Mouse (Mus musculus): ENCODE results near the gene Tnfrsf12a. TPM values are rescaled to one million over a fixed set of nuclear protein-coding genes. Genes with fewer than 3 reads are reported as not detected.

The Tnfrsf12a gene
- polyA plus RNA-seq, 1 experiment from 2014 or later, result 50.9 TPM

- H3K9ac ChIP-seq (ENCODE audit: low read depth, low read length), result no peak overlapping the region
- no peaks in the 10 kb centered on the region for H3K9me3 ChIP-seq (ENCODE audit: control insufficient read depth)
- H3K27me3 ChIP-seq (replicated peaks; ENCODE audit: control insufficient read depth, insufficient read depth, low read length), result no peaks in the 10 kb centered on the region
- H3K4me2 ChIP-seq (replicated peaks; ENCODE audit: low read depth), result no peak overlapping the region
- no peak overlapping the region for H3K4me3 ChIP-seq (ENCODE audit: low read depth, low read length)
- TF ChIP-seq CTCF (IDR thresholded peaks at IDR 0.05; ENCODE audit: low read depth), result no peak
- H3K27ac ChIP-seq (ENCODE audit: low read depth, low read length), result no peak overlapping the region
- 41% methylated on average over 1 of the region's 1 CpGs for WGBS
- no peaks in the 10 kb centered on the region for H3K36me3 ChIP-seq (ENCODE audit: control insufficient read depth, insufficient read depth)
- no peaks in the 10 kb centered on the region for H3K4me1 ChIP-seq (replicated peaks; ENCODE audit: control insufficient read depth, insufficient read depth, low read length)
- no peak for ATAC-seq
Observed at GRCm38 (mm10) chr17:23719455-23719854, 42.2 kb upstream of the Tnfrsf12a start.

GRCm38 (mm10) chr17:23717003-23717402 lies 39.7 kb upstream of the Tnfrsf12a start:
- no peak overlapping the region for H3K9ac ChIP-seq (ENCODE audit: low read depth, low read length)
- H3K27me3 ChIP-seq (replicated peaks; ENCODE audit: control insufficient read depth, insufficient read depth, low read length), result no peaks in the 10 kb centered on the region
- H3K4me2 ChIP-seq (replicated peaks; ENCODE audit: low read depth), result no peak overlapping the region
- no peak for ATAC-seq
- H3K36me3 ChIP-seq (ENCODE audit: control insufficient read depth, insufficient read depth), result no peaks in the 10 kb centered on the region
- H3K9me3 ChIP-seq (ENCODE audit: control insufficient read depth), result no peaks in the 10 kb centered on the region
- no peak for TF ChIP-seq CTCF (IDR thresholded peaks at IDR 0.05; ENCODE audit: low read depth)
- 70% methylated on average over 2 of the region's 2 CpGs for WGBS
- no peak overlapping the region for H3K4me3 ChIP-seq (ENCODE audit: low read depth, low read length)
- H3K4me1 ChIP-seq (replicated peaks; ENCODE audit: control insufficient read depth, insufficient read depth, low read length), result no peaks in the 10 kb centered on the region
- H3K27ac ChIP-seq (ENCODE audit: low read depth, low read length), result no peak overlapping the region

GRCm38 (mm10) chr17:23706212-23706611 lies 28.9 kb upstream of the Tnfrsf12a start:
- peak; percentile 54; the same call in 1 of the 2 replicates for ATAC-seq
- no peaks in the 10 kb centered on the region for H3K9me3 ChIP-seq (ENCODE audit: control insufficient read depth)
- H3K4me3 ChIP-seq (ENCODE audit: low read depth, low read length), result no peak overlapping the region
- H3K9ac ChIP-seq (ENCODE audit: low read depth, low read length), result no peak overlapping the region
- WGBS, result 0% methylated on average over 3 of the region's 3 CpGs
- no peaks in the 10 kb centered on the region for H3K27me3 ChIP-seq (replicated peaks; ENCODE audit: control insufficient read depth, insufficient read depth, low read length)
- no peak overlapping the region for H3K4me2 ChIP-seq (replicated peaks; ENCODE audit: low read depth)
- no peaks in the 10 kb centered on the region for H3K4me1 ChIP-seq (replicated peaks; ENCODE audit: control insufficient read depth, insufficient read depth, low read length)
- H3K36me3 ChIP-seq (ENCODE audit: control insufficient read depth, insufficient read depth), result no peaks in the 10 kb centered on the region
- H3K27ac ChIP-seq (ENCODE audit: low read depth, low read length), result no peak overlapping the region
- TF ChIP-seq CTCF (IDR thresholded peaks at IDR 0.05; ENCODE audit: low read depth), result peak; percentile 94

GRCm38 (mm10) chr17:23705525-23706104 lies 28.3 kb upstream of the Tnfrsf12a start:
- 76% methylated on average over 7 of the region's 7 CpGs for WGBS
- TF ChIP-seq CTCF (IDR thresholded peaks at IDR 0.05; ENCODE audit: low read depth), result no peak
- Histone ChIP-seq H3K9ac (ENCODE audit: low read depth, low read length) (no peak overlapping the region), H3K4me2 (replicated peaks; ENCODE audit: low read depth) (no peak overlapping the region), H3K27me3 (replicated peaks; ENCODE audit: control insufficient read depth, insufficient read depth, low read length) (no peaks in the 10 kb centered on the region), H3K9me3 (ENCODE audit: control insufficient read depth) (no peaks in the 10 kb centered on the region), H3K4me3 (ENCODE audit: low read depth, low read length) (no peak overlapping the region), H3K36me3 (ENCODE audit: control insufficient read depth, insufficient read depth) (no peaks in the 10 kb centered on the region), H3K4me1 (replicated peaks; ENCODE audit: control insufficient read depth, insufficient read depth, low read length) (no peaks in the 10 kb centered on the region), H3K27ac (ENCODE audit: low read depth, low read length) (no peak overlapping the region)
- no peak for ATAC-seq

GRCm38 (mm10) chr17:23704741-23705140 lies 27.5 kb upstream of the Tnfrsf12a start:
- H3K9ac ChIP-seq (ENCODE audit: low read depth, low read length), result no peak overlapping the region
- WGBS, result 55% methylated on average over 7 of the region's 7 CpGs
- no peaks in the 10 kb centered on the region for H3K27me3 ChIP-seq (replicated peaks; ENCODE audit: control insufficient read depth, insufficient read depth, low read length)
- no peak for ATAC-seq
- no peak overlapping the region for H3K4me2 ChIP-seq (replicated peaks; ENCODE audit: low read depth)
- no peak overlapping the region for H3K27ac ChIP-seq (ENCODE audit: low read depth, low read length)
- no peak overlapping the region for H3K4me3 ChIP-seq (ENCODE audit: low read depth, low read length)
- H3K4me1 ChIP-seq (replicated peaks; ENCODE audit: control insufficient read depth, insufficient read depth, low read length), result no peaks in the 10 kb centered on the region; the same call in 1 of the 2 replicates
- TF ChIP-seq CTCF (IDR thresholded peaks at IDR 0.05; ENCODE audit: low read depth), result no peak
- H3K36me3 ChIP-seq (ENCODE audit: control insufficient read depth, insufficient read depth), result no peaks in the 10 kb centered on the region
- no peaks in the 10 kb centered on the region for H3K9me3 ChIP-seq (ENCODE audit: control insufficient read depth)

- WGBS, result 85% methylated on average over 9 of the region's 9 CpGs
- Histone ChIP-seq H3K9ac (ENCODE audit: low read depth, low read length) (no peak overlapping the region), H3K4me1 (replicated peaks; ENCODE audit: control insufficient read depth, insufficient read depth, low read length) (no peaks in the 10 kb centered on the region; the same call in 1 of the 2 replicates), H3K4me3 (ENCODE audit: low read depth, low read length) (no peak overlapping the region), H3K9me3 (ENCODE audit: control insufficient read depth) (no peaks in the 10 kb centered on the region), H3K36me3 (ENCODE audit: control insufficient read depth, insufficient read depth) (no peaks in the 10 kb centered on the region), H3K4me2 (replicated peaks; ENCODE audit: low read depth) (no peak overlapping the region), H3K27me3 (replicated peaks; ENCODE audit: control insufficient read depth, insufficient read depth, low read length) (peaks cover under 1% of the 10 kb centered on the region; the same call in 1 of the 2 replicates), H3K27ac (ENCODE audit: low read depth, low read length) (no peak overlapping the region)
- ATAC-seq, result no peak
- no peak for TF ChIP-seq CTCF (IDR thresholded peaks at IDR 0.05; ENCODE audit: low read depth)
Observed at GRCm38 (mm10) chr17:23703301-23703700, 26.0 kb upstream of the Tnfrsf12a start.

Measured in intestine, postnatal 0 days (tissue).